Mouse (Mus musculus) megakaryocyte progenitor cell, adult 5-6 weeks (primary cell): Measurements from ENCODE around the gene D130043K22Rik. TPM values are rescaled to one million over a fixed set of nuclear protein-coding genes. Genes with fewer than 3 reads are reported as not detected.
A peak's percentile ranks its signal among the peaks of the same experiment; 100 is the strongest.

ENCODE experiments used
- ATAC-seq: replicated peaks from 2 replicates; pipeline ENCODE4 v1.8.0; 2016; ENCODE audit warnings: mild to moderate bottlenecking, moderate TSS enrichment, inconsistent platforms; ENCODE audit not compliant: poor library complexity
- total RNA-seq, 2 experiments: library from RNA; stranded (forward) in 1 of 2; stranded (reverse) in 1 of 2; fragments of 157-497, 149-512 nt in 1 of 2; fragments of 200-1000 nt in 1 of 2; gene quantifications; 2 replicates each; pipeline versions ENCODE4 v1.2.3 to v1.2.4; 2015 to 2017

Gene D130043K22Rik
- total RNA-seq, 2 experiments from 2014 or later = not detected

- no peak for ATAC-seq
Measured at GRCm38 (mm10) chr13:24892516-24892915, 47.6 kb downstream of the D130043K22Rik start.

DNA sequence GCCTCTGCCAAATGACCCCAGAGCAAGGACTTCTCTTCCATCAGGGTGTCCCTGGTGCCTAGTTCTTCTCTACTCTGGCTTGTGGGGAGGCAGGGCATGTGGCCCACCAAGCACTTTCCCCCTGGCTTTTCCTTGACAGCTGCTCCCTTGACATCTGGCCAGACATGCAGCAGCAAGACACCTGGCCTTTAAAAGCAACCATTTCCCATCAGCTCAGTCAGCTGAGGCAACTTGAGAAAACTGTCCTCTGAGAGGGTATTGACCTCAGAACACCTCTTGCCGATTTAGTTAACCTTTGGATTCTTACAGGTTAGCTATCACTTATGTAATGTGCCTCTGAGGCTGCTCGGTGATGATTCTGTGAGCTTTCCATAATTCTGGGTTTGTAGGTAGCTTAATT lies 48.9 kb downstream of the D130043K22Rik start:
- no peak for ATAC-seq

- ATAC-seq = no peak
Measured at GRCm38 (mm10) chr13:24901916-24902315, 57.0 kb downstream of the D130043K22Rik start.

- ATAC-seq = no peak
Measured at GRCm38 (mm10) chr13:24903412-24903811, 58.5 kb downstream of the D130043K22Rik start.

GRCm38 (mm10) chr13:24905422-24905821 lies 60.5 kb downstream of the D130043K22Rik start:
- ATAC-seq = no peak

- ATAC-seq = no peak
Measured at GRCm38 (mm10) chr13:24906831-24907570, 62.1 kb downstream of the D130043K22Rik start.

- ATAC-seq = peak; percentile 54; the same call in 1 of the 2 replicates
Measured at GRCm38 (mm10) chr13:24909112-24909511, 64.2 kb downstream of the D130043K22Rik start.

GRCm38 (mm10) chr13:24913576-24913975 lies 68.6 kb downstream of the D130043K22Rik start:
- ATAC-seq = no peak

DNA sequence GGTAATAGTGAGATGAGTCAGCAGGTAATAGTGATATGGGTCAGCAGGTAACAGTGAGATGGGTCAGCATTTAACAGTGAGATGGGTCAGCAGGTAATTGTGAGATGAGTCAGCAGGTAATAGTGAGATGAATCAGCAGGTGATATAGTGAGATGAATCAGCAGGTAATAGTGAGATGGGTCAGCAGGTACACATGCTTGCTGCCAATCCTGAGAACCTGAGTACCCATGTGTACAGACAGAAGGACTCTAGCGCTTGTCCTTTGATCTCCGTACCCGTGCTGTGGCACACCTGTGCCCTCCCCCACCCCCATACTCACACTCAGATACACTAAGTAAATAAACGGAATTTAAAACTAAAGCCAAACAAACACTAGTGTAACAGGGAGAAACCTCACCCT lies 70.0 kb downstream of the D130043K22Rik start:
- no peak for ATAC-seq

- ATAC-seq = no peak
Measured at GRCm38 (mm10) chr13:24915831-24916230, 70.9 kb downstream of the D130043K22Rik start.

GRCm38 (mm10) chr13:24920333-24920977 lies 75.5 kb downstream of the D130043K22Rik start:
- peak; percentile 96 for ATAC-seq

- ATAC-seq = no peak
Measured at GRCm38 (mm10) chr13:24921281-24921680, 76.3 kb downstream of the D130043K22Rik start.

- ATAC-seq = no peak
Measured at GRCm38 (mm10) chr13:24923991-24924390, 79.1 kb downstream of the D130043K22Rik start.

DNA sequence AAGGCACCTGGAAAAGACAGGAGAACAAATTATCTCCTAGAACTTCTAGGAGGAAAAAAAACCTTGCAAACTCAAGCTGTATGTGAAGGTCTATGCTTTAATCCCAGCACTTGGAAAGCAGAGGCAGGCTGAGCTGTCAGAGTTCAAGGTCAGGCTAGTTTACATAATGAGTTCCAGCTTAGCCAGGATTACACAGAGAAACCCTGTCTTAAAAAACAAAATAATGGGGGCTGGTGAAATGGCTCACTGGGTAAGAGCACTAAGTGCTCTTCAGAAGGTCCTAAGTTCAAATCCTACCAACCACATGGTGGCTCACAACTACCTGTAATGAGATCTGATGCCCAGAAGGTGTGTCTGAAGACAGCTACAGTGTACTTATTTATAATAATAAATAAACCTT lies 85.7 kb downstream of the D130043K22Rik start:
- ATAC-seq = no peak

GRCm38 (mm10) chr13:24933199-24933598 lies 88.3 kb downstream of the D130043K22Rik start:
- ATAC-seq = peak; percentile 71

DNA sequence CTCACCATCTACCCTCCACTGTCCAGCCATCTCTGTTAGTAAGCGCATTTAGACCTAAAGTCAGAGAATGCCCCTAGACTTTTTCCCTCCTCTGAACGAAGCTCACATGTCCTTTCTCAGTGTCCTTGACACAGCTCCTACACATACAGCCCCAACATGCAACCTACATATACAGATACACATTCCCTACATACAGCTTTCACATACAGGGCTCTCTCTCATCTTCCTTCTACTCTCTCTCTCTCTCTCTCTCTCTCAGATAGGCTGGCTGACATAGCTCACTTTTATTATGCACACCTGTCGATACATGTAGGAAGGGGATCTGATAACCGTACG lies 91.8 kb downstream of the D130043K22Rik start:
- ATAC-seq = no peak

- peak; percentile 55 for ATAC-seq
Measured at GRCm38 (mm10) chr13:24937108-24937838, 92.3 kb downstream of the D130043K22Rik start, which contains the start of gene Aldh5a1. Aldh5a1 (minus strand) TSS chr13:24937661.

DNA sequence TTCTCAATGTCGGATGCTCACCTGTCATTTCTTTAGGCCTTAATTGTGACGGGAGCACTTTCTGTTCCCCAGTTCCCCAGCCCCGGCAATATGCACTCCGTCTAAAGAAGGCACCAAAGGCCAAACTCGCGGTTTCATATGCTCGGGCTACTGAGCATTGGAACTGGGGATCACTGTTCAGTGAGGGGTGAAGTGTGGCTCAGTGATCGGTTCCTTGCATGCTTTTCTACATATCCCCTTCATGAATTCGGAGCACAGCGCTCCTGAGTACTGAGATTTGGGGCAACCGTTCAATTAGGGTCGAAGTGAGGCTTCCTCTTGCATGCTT lies 92.9 kb downstream of the D130043K22Rik start:
- peak; percentile 12 for ATAC-seq

GRCm38 (mm10) chr13:24938683-24939082 lies 93.7 kb downstream of the D130043K22Rik start:
- ATAC-seq = peak; percentile 69

- ATAC-seq = no peak
Measured at GRCm38 (mm10) chr13:24939472-24939871, 94.5 kb downstream of the D130043K22Rik start.

DNA sequence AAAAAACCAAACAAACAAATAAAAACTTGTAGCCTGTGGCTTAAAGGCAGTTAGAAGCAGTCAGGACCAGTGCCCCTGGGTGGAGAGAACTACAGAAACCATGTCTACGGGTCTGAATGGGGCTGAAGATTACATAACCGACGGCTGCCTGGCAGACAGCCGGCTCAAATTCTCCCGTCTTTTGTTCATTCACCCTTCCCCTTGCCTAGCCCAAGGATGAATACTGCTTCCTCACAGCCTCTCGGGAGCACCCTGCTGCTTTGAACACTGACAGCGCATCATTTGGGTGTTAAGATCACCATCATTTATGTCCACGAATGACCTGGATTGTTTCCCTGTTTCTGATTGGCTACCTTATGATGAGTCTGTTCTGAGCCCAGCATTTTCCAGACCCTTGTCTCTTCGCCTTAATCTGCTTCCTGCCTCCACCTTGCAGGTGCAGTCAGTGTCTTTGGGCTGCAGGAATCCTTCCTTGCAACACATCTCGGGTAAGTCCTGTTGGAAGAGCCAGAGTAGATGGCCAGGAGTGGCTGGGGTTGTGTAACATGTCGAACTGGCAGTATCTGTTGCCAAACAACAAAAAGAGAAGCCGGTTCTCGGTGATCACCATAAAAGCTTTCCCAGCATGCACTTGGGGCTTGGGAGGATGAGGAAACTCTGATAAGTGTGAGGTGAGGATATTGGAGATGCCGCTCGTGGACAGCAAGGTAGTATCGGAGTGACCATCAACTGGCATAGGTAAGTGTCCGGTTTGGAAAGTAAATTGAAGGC lies 97.8 kb downstream of the D130043K22Rik start, which contains the start of gene Gpld1:
Gene Gpld1, plus strand, starts transcription at position 641 of the 771 bp plus-strand sequence.
- peak; percentile 77 for ATAC-seq
